Mouse (Mus musculus): Measurements from ENCODE around the gene Myo1b.

Myo1b gene

GRCm38 (mm10) chr1:51719897-51720673 lies 195.8 kb downstream of the Myo1b start:
- no peak for DNase-seq (ENCODE audit: low spot score)

GRCm38 (mm10) chr1:51710831-51711230 lies 205.0 kb downstream of the Myo1b start:
- DNase-seq (ENCODE audit: low spot score): no peak

GRCm38 (mm10) chr1:51706106-51706505 lies 209.8 kb downstream of the Myo1b start:
- DNase-seq (ENCODE audit: low spot score): no peak

- no peak for DNase-seq (ENCODE audit: low spot score)
These were observed 211.3 kb downstream of the Myo1b start for GRCm38 (mm10) chr1:51704610-51705009.
